Mouse (Mus musculus): ENCODE measurements at regions not wholly inside any gene's neighbourhood (a gene's known extent, or its start where the extent isn't known, plus 50 kb on each side); places are given as distances from the start of the nearest gene placed in this dataset.

DNA sequence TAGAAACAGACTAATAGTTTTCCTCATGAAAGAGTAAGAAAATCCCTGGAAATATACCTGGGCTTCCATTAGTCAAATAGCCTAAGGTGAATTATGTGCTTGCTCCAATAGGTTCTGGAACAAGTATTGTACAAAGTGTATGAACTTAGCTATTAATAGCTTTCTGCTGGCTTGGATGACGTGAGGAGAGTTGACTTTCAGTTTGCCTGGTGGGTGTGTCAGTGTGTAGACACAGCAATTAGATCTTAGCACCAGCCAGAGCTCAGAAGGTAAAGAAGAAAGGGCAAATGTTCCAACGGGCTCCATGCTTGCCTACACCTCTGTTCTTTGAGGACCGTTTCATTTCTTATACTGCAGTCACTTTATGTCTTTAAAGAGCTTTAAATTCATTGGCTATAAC, 654.8 kb upstream of the Mef2c start:
- DNase-seq, result no peak

DNA sequence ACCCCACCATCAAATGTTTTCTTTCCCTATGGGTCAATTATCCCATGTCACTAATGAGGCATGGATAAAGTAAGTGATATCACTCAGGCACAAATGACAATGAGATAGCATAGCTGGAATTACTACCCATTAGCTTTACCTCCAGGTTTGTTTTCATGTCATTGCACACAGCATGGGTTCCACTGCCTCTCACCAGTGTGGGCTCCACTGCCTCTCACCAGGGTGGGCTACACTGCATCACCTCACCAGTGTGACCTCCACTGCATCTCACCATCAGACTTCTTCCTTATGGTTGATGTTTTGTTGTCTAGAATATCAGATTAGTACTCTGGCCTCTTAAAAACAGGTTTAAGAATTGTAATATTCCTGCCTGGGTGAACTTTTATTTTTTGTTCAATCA, 634.0 kb upstream of the Mef2c start:
- DNase-seq, result no peak

DNA sequence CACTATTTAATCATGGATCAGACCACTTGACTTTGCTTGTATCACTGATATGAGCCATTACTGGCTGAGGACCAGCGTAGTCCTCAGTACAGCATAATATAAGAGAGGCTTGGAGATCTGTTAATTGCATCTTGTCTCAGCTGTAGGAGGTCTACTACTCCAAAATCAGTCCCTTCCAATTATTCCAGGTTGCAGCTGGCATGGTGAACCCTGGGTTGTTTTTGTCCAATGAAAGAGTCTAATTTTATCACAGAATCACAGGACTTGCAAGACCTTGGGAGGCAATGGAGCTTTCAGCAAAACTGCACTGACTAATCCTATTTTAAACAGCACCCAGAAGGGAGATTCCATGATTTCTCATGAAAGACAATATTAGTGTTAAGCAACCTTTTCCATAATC, 629.7 kb upstream of the Mef2c start:
- no peak for DNase-seq

GRCm38 (mm10) chr13:82883368-82883767, 620.5 kb upstream of the Mef2c start:
- DNase-seq, result no peak

DNA sequence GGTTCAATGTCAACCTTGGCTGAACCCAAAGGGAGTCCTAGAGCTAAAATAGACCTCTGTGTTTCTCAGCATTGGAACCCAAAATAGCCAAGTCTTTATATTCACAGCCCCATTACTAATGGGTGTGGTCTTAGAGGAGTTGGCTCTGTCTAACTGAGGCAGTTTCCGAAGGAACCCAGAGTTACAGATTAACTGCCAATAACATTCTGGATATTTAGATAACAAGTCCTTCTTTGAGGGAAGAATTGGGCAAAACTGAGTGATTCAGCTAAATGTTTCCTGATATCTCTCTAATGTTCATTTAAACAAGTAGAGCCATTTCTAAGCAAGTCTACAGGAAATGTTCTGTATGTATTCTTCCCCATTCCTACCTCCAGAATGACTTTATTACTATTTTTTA, 615.1 kb upstream of the Mef2c start:
- no peak for DNase-seq

GRCm38 (mm10) chr13:82892731-82893130, 611.1 kb upstream of the Mef2c start:
- DNase-seq, result no peak

DNA sequence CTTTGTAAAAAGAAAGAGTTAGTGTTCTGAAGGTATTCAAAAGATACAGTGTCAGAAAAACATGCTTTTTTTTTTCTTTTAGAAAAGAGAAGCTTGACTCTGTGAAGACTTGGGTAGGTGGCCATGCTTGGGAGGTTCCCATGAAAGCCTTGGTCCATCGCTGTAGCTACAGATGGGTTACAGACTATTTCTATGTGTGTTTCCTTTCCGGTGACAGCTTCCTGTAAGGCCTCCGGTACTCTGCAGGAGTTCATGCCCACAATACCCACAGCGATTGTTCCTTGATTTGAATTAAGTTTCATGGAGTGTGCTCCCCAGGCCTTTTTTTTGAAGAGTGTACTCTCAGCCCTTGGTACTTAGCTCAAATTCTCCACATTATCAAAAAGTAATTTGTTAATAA, 604.1 kb upstream of the Mef2c start:
- DNase-seq, result no peak

- no peak for DNase-seq
Observed at GRCm38 (mm10) chr13:82902160-82902559, 601.7 kb upstream of the Mef2c start.

GRCm38 (mm10) chr13:82903637-82904036, 600.2 kb upstream of the Mef2c start:
- no peak for DNase-seq

DNA sequence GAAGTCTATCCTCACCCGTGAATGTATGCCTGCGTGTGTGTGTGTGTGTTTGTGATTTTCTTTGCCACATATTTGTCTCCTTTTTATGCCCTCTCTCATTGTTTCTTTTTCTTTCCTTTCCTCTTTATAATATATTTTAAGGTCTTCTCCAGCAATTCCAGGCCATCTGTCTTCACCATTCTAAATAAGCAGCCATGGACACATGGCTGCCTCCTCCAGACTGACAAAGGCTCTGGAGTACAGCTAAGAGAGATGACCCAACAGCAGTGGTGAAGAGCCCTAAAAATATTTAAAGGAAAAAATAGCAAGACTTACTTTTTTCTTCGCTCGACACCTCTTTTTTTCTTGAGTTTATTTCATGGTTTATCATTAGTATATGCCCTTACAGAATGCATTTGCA, 596.1 kb upstream of the Mef2c start:
- DNase-seq, result no peak

DNA sequence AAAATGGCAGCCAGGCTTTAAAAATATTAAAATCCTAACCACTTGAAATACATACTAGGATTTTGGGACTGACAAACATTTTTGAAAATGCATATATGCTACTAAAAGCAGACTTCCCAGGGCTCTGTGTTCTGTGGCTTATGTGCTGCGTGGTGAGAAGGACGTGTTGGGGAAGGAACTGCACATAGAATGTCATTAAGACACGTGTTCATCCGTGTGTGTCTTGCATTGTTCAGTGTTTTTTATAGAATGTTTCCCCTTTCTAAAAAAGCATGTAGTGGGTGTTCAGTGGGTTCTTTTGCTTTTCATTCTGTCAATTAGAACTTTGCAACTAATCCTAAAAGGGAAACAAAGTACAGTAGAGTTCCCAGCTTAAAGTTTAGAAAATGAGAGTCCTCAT, 594.7 kb upstream of the Mef2c start:
- no peak for DNase-seq

- DNase-seq, result no peak
Observed at GRCm38 (mm10) chr13:82912859-82913258, 591.0 kb upstream of the Mef2c start.

GRCm38 (mm10) chr13:82915194-82915593, 588.6 kb upstream of the Mef2c start:
- DNase-seq, result no peak

- DNase-seq, result no peak
Observed at GRCm38 (mm10) chr13:82930010-82930409, 573.8 kb upstream of the Mef2c start.

GRCm38 (mm10) chr13:82937856-82938255, 566.0 kb upstream of the Mef2c start:
- DNase-seq, result no peak

DNA sequence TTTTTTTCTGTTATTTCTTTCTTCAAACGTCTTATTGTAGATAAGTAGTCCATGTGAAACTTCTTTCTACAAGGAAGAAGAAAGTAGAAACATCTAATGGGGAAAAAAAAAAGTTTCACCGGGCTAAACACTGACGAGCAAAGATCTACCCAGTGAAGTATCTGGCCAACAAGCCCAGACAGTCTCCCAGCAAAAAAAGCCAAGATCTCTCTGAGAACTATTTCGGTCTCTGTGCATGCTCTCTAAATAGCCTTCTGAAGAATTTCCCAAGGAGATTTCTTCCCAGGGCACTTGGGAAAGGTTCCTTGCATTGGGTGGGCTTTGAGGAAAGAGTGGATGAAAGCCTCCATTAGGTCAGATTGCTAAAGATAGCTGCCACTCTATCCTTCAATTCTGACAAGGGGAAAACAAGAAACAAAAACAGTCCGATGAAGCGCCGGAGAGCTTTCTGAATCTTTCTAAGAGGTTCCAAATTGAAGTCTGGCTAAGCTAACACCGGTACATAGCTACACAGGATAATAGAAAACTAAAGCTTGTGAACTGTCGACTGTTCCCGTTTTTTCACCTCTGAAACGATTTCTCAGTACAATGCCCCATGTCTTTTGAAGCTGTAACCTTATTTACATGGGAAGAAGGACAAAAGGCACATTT, 561.0 kb upstream of the Mef2c start:
- no peak for DNase-seq

DNA sequence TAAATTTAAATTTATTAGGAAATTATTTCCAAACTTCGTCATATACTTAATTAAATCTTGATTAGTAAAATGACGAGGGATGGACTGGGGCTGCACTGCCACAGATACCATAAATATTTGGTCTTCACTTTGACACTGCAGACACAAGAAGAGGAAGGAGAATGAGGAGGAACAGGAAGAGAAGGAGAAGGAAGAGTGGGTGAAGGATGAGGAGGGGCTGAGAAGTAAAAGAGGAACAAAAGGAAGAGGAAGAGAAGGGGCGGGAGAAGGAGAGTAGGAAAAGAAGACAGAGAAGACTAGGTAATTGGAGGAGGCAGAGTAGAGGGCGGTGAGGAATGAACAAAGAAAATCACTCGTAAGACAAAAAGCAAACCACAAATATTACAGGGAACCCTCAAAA, 556.9 kb upstream of the Mef2c start:
- no peak for DNase-seq

DNA sequence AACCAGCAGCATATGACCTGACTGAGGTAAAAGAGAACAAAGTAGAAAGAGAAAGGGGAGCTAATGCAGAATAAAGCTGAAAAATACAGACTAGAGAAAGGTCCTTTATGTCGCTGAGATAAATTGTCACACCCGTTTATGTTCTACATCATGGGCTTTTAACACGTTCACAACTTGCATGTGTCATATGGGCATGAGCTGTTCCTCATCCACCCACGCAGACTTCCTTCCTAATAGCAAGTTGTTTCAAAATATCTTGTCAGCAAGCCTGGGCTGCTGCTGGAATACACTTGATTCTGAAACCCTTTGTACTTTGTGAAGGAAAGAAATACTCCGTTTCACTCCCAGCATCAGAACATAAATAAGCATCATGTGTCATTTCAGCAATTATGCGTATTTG, 554.3 kb upstream of the Mef2c start:
- no peak for DNase-seq

GRCm38 (mm10) chr13:82962333-82962732, 541.5 kb upstream of the Mef2c start:
- no peak for DNase-seq

- DNase-seq, result no peak
Observed at GRCm38 (mm10) chr13:82971722-82972121, 532.1 kb upstream of the Mef2c start.

DNA sequence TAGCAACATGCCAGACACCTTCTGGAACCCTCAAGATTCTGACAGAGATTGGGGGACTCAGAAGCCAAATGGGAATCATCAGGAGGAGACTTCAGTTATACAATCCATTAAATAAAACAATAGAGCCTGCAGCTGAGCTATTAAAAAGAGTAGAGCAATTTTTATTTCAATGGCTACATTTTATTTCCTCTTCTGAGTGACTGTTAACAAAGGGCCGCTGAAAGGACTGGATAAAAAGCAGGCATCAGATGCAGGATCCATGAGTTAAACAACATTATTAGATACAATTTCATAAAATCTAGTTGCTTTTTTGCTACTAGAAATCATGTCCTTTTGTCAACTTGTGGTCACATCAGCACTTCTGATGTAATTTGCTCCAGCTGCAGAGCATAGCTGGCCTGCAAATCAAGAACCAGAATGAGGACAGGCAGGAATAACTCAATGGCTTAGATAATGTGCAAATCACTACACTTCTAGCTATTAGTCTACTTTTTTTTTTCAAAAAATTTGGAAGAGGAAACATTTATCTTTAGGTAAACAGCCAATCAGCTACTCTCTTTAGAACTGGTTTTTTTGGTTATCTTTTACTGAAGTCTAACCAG, 529.5 kb upstream of the Mef2c start:
- no peak for DNase-seq

GRCm38 (mm10) chr13:83001118-83001517, 502.7 kb upstream of the Mef2c start:
- no peak for DNase-seq

DNA sequence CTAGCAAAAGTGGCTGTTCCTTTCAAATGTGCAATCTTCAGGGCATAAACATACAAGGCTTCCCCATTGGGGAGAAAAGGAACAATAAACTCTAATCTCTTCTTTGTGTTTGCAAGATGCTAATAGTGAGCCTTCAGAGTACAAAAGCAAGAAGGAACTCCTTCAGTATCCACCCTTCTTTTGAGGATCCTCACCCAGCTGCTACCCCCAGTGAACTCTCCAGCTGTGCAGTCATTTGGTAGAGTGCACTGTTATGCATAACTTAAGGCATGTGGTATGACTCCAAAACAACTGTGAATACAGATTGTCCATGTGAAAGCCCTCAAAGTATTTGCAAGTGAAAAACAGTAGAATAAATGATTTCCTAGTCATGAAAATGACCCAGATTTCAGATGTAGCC, 487.1 kb upstream of the Mef2c start:
- no peak for DNase-seq

DNA sequence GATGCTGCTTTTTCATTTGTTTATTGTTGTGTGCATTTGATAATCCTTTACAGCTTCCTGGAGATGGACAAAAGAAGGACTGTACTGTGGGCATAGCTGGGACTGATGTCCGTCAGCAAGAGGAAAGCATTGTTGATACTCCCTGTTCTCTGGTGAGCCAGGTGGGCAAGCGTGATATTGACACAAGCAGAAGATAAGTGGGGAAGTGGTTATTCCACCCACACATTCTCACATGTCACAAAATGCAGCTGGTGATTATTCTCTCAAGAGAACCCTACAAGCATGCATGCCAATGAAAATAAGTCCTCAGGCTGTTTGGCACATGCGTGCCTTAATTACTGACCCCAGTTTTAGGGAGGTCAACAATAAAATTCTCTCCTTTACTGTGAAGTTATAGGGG, 483.0 kb upstream of the Mef2c start:
- DNase-seq, result no peak

- no peak for DNase-seq
Observed at GRCm38 (mm10) chr13:83023972-83024371, 479.9 kb upstream of the Mef2c start.
